Mouse (Mus musculus): ENCODE results near the gene Sipa1l1.

DNA sequence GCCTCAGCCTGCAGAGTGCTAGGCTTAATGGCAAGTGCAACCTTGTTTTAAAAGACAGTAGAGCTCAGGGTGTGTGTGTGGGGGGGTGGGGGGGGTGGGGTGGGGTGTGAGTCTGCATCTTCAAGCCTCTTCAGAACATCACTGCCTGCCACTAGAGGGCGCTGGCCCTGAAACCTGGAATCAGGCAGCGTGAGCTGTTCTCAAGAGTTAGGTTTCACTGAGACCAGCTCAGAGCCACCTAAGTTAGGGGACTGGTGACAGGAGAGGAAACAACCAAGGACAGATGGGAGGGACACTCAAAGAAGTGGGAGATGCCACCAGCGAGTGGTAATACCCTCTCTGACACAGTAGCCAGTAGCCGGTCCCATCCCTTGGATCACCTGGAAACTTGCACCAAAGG is 320.0 kb downstream of the Sipa1l1 start:
- no peak for TF ChIP-seq CTCF (IDR thresholded peaks at IDR 0.05; ENCODE audit: control insufficient read depth, insufficient read depth, insufficient read length)
- TF ChIP-seq CEBPB (IDR thresholded peaks at IDR 0.05; ENCODE audit: low read depth) = no peak
- TF ChIP-seq MYOD1 (IDR thresholded peaks at IDR 0.05; ENCODE audit: control insufficient read depth, insufficient read length, low read depth) = no peak
- TF ChIP-seq USF1 (IDR thresholded peaks at IDR 0.05; ENCODE audit: low read depth) = no peak
- no peak for TF ChIP-seq MYOG (IDR thresholded peaks at IDR 0.05; ENCODE audit: control insufficient read depth, extremely low read depth, insufficient read length)
